Mouse (Mus musculus): ENCODE results near the gene Dcps. TPM values are rescaled to one million over a fixed set of nuclear protein-coding genes. Genes with fewer than 3 reads are reported as not detected.
A peak's percentile ranks its signal among the peaks of the same experiment; 100 is the strongest.

Gene Dcps
- polyA plus RNA-seq, 1 experiment from 2014 or later: 104 TPM

DNA sequence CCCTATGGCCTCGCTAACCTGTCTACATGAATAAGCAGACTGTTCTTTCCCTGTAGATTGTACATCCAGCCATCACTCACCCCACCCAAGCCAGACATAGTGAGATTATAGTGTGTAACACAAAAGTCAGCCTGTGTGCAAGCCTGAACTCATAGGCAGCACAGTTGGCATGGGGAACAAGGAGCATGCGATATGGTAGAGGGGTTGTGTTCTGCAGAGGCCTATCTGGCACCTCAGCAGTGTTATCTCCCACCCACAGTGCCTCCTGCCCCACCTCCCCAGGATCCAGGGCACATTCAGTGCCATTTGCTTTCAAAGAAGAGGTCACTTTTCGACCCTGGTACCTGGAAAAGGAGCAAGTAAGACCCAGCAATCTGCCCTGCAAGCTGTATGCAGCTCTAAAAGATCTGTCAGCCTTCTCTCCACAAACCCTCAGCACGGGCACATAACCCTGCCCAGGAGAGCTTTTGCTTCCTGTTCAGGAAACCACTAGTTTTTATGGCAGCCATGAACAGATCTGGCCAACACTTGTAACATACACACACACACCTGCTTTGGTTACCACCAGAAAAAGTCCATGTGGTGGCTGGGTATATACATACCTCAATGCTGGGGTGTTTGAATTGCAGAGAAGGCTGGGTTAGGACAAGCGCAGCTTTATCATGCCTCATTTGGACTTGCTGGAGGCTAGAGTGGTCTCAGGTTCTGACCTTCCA lies 53.2 kb downstream of the Dcps start:
- no peaks in the 10 kb centered on the region; the same call in 1 of the 2 replicates for H3K36me3 ChIP-seq (ENCODE audit: control insufficient read depth, insufficient read depth, low read length)

DNA sequence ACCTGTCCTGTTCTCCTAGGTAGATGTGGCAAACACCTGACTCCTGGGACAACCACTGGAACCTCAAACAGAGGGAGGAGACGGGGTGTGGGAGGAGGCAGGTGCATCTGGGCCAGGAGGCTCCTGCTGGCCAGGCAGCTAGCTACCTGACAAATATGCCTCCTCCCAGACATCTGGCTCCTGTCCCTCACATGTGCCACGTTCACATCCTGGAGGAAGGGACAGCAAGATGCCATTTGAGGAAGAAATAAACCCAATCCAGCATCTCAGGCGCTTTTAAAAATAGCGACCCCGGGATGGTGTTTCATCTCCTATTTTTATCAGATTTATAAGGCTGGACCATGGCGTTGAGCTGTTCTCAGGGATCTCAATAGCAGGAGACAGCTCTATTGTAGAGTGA lies 56.7 kb downstream of the Dcps start, which contains the start of gene St3gal4:
Gene St3gal4 (minus strand): TSS at position 101 of the 400 bp plus-strand sequence.
- H3K27me3 ChIP-seq (ENCODE audit: control insufficient read depth, insufficient read depth, low read length): no peaks in the 10 kb centered on the region
- H3K4me3 ChIP-seq (ENCODE audit: low read depth, low read length): no peak within 1 kb of the TSS
- no peaks in the 10 kb centered on the region for H3K36me3 ChIP-seq (ENCODE audit: control insufficient read depth, insufficient read depth, low read length)
- ATAC-seq (replicated peaks; ENCODE audit: low FRiP score) (no peak), DNase-seq (ENCODE audit: low spot score) (no peak)
- 81% methylated on average over 6 of the region's 6 CpGs for WGBS
- no peak within 1 kb of the TSS for H3K9ac ChIP-seq (ENCODE audit: low read length)
- no peaks in the 10 kb centered on the region; the same call in none of the 2 replicates for H3K4me1 ChIP-seq (replicated peaks; ENCODE audit: control insufficient read depth, insufficient read depth, low read length)
- H3K4me2 ChIP-seq (ENCODE audit: low read depth, low read length, severe bottlenecking): no peak within 1 kb of the TSS
- H3K27ac ChIP-seq (ENCODE audit: low read depth, low read length): no peak within 1 kb of the TSS
- H3K9me3 ChIP-seq (ENCODE audit: control insufficient read depth, low read length): no peaks in the 10 kb centered on the region

More for the DNA sequence above, 53.2 kb downstream of the Dcps start:
- 85% methylated on average over 5 of the region's 5 CpGs for WGBS
- H3K27ac ChIP-seq (ENCODE audit: low read depth, low read length): no peak overlapping the region
- no peaks in the 10 kb centered on the region for H3K4me1 ChIP-seq (replicated peaks; ENCODE audit: control insufficient read depth, insufficient read depth, low read length)
- no peak overlapping the region for H3K4me3 ChIP-seq (ENCODE audit: low read depth, low read length)
- H3K4me2 ChIP-seq (ENCODE audit: low read depth, low read length, severe bottlenecking): no peak overlapping the region
- ATAC-seq (replicated peaks; ENCODE audit: low FRiP score) (no peak), DNase-seq (ENCODE audit: low spot score) (no peak)
- no peaks in the 10 kb centered on the region for H3K9me3 ChIP-seq (ENCODE audit: control insufficient read depth, low read length)
- no peak overlapping the region for H3K9ac ChIP-seq (ENCODE audit: low read length)
- no peaks in the 10 kb centered on the region for H3K27me3 ChIP-seq (ENCODE audit: control insufficient read depth, insufficient read depth, low read length)

DNA sequence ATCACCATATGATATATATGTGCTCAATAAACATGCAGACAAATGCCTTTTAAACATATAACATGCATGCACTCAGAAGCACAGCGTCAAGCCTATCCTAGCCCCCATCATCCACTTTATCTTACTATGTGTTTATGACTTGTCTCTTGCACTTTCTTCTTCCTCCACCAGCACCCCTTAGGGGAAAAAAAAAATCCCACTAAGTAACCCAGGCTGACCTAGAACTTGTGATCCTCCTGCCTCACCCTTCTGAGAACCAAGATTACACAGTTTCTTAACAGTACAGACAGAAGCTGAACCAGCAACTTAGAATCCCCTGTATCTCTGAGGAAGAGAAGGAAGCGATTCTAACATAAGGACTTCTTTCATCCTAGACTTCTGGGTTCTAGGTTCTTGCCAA lies 57.3 kb downstream of the Dcps start:
- ATAC-seq (replicated peaks; ENCODE audit: low FRiP score) (no peak), DNase-seq (ENCODE audit: low spot score) (no peak)
- Histone ChIP-seq H3K9me3 (ENCODE audit: control insufficient read depth, low read length) (no peaks in the 10 kb centered on the region), H3K4me1 (replicated peaks; ENCODE audit: control insufficient read depth, insufficient read depth, low read length) (no peaks in the 10 kb centered on the region; the same call in none of the 2 replicates), H3K9ac (ENCODE audit: low read length) (no peak overlapping the region), H3K27ac (ENCODE audit: low read depth, low read length) (no peak overlapping the region), H3K4me2 (ENCODE audit: low read depth, low read length, severe bottlenecking) (no peak overlapping the region), H3K4me3 (ENCODE audit: low read depth, low read length) (no peak overlapping the region), H3K27me3 (ENCODE audit: control insufficient read depth, insufficient read depth, low read length) (no peaks in the 10 kb centered on the region), H3K36me3 (ENCODE audit: control insufficient read depth, insufficient read depth, low read length) (no peaks in the 10 kb centered on the region)
- 93% methylated on average over 2 of the region's 2 CpGs for WGBS

DNA sequence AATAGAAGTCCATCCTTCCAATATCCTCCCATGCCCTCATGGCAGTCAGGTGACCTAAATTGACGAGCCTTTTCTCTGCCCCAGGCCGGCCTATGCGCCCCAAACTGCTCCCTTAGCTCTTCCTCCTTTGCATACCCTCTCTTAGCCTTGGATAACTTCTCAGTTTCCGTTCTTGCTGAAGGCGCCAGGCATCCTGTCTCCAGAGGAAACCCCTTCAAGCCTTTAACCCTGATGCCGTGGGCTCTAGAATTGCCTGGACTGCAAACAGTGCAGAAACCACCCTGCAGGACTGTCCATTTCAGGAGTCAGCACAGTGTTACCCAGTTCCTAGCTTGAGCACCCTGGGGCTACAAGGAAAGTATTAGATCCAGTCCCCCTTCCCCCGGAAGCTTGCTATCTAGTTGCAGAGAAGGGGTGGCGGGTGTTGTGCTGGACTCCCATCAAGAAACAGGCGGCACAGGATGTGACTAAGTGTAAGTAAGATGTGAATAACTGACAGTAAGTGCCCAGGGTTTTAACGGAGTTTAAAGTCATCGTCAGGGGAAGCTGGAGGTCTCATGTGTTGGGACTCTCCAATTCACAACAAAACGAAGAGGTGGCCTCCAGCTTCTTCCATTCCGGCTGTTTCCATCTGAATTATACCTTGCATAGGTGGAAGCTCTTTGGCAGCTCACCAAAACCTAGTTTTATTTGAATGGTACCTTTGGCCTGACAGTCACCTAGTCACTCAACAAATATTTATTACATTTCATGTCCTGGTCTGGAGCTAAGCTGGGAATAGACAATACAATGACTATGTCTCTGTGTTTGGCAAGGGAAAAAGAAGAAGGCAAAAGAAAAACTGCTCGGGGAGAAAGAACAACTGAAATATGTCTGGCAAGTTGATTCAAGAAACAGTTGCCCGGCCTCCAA lies 58.2 kb downstream of the Dcps start:
- no peak for DNase-seq (ENCODE audit: low spot score)
- H3K4me3 ChIP-seq (ENCODE audit: low read depth, low read length): peak overlapping the region; percentile 45

GRCm38 (mm10) chr9:35116391-35117381 lies 59.2 kb downstream of the Dcps start:
- no peaks in the 10 kb centered on the region for H3K27me3 ChIP-seq (ENCODE audit: control insufficient read depth, insufficient read depth, low read length)
- peak overlapping the region; percentile 45 for H3K4me3 ChIP-seq (ENCODE audit: low read depth, low read length)
- peak overlapping the region; percentile 26; the same call in 1 of the 2 replicates for H3K27ac ChIP-seq (ENCODE audit: low read depth, low read length)
- H3K36me3 ChIP-seq (ENCODE audit: control insufficient read depth, insufficient read depth, low read length): no peaks in the 10 kb centered on the region
- peak overlapping the region; percentile 62 for H3K9ac ChIP-seq (ENCODE audit: low read length)
- DNase-seq (ENCODE audit: low spot score): peak; percentile 90
- H3K9me3 ChIP-seq (ENCODE audit: control insufficient read depth, low read length): no peaks in the 10 kb centered on the region
- H3K4me1 ChIP-seq (replicated peaks; ENCODE audit: control insufficient read depth, insufficient read depth, low read length): no peaks in the 10 kb centered on the region; the same call in none of the 2 replicates
- WGBS: under 1% methylated on average over 78 of the region's 84 CpGs
- peak overlapping the region; percentile 94 for H3K4me2 ChIP-seq (ENCODE audit: low read depth, low read length, severe bottlenecking)
- ATAC-seq (replicated peaks; ENCODE audit: low FRiP score): peak; percentile 92

More for the DNA sequence above, 58.2 kb downstream of the Dcps start:
- no peaks in the 10 kb centered on the region for H3K27me3 ChIP-seq (ENCODE audit: control insufficient read depth, insufficient read depth, low read length)
- H3K4me2 ChIP-seq (ENCODE audit: low read depth, low read length, severe bottlenecking): peak overlapping the region; percentile 94
- no peaks in the 10 kb centered on the region for H3K9me3 ChIP-seq (ENCODE audit: control insufficient read depth, low read length)
- peak overlapping the region; percentile 62 for H3K9ac ChIP-seq (ENCODE audit: low read length)
- peak overlapping the region; percentile 26; the same call in 1 of the 2 replicates for H3K27ac ChIP-seq (ENCODE audit: low read depth, low read length)
- ATAC-seq (replicated peaks; ENCODE audit: low FRiP score): peak; percentile 7; the same call in 1 of the 2 replicates
- H3K36me3 ChIP-seq (ENCODE audit: control insufficient read depth, insufficient read depth, low read length): no peaks in the 10 kb centered on the region
- 36% methylated on average over 15 of the region's 15 CpGs for WGBS
- no peaks in the 10 kb centered on the region; the same call in none of the 2 replicates for H3K4me1 ChIP-seq (replicated peaks; ENCODE audit: control insufficient read depth, insufficient read depth, low read length)

DNA sequence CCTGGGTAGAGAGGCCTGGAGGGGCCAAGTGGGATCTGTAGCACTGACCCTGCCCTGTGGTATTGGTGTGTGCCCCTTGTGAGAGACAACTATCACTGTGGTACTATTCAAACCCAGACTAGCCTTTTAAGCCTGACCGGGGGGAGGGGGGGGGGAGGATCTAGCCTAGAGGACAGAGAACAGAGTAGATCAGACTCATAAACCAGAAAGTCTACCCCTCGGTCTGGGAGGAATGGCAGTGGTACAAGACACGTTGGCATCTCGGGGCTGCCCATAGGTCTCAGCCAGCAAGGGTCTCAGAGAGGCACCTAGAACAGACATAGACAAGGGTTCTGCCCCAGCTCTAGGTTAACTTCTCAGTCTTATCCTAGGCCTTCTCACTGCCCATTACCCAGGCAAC lies 60.1 kb downstream of the Dcps start:
- no peaks in the 10 kb centered on the region for H3K36me3 ChIP-seq (ENCODE audit: control insufficient read depth, insufficient read depth, low read length)
- peak overlapping the region; percentile 62 for H3K9ac ChIP-seq (ENCODE audit: low read length)
- ATAC-seq (replicated peaks; ENCODE audit: low FRiP score) (no peak), DNase-seq (ENCODE audit: low spot score) (no peak)
- H3K4me1 ChIP-seq (replicated peaks; ENCODE audit: control insufficient read depth, insufficient read depth, low read length): no peaks in the 10 kb centered on the region; the same call in none of the 2 replicates
- H3K27ac ChIP-seq (ENCODE audit: low read depth, low read length): no peak overlapping the region
- WGBS: 48% methylated on average over 4 of the region's 4 CpGs
- peak overlapping the region; percentile 94 for H3K4me2 ChIP-seq (ENCODE audit: low read depth, low read length, severe bottlenecking)
- H3K27me3 ChIP-seq (ENCODE audit: control insufficient read depth, insufficient read depth, low read length): no peaks in the 10 kb centered on the region
- H3K9me3 ChIP-seq (ENCODE audit: control insufficient read depth, low read length): no peaks in the 10 kb centered on the region
- H3K4me3 ChIP-seq (ENCODE audit: low read depth, low read length): peak overlapping the region; percentile 45

DNA sequence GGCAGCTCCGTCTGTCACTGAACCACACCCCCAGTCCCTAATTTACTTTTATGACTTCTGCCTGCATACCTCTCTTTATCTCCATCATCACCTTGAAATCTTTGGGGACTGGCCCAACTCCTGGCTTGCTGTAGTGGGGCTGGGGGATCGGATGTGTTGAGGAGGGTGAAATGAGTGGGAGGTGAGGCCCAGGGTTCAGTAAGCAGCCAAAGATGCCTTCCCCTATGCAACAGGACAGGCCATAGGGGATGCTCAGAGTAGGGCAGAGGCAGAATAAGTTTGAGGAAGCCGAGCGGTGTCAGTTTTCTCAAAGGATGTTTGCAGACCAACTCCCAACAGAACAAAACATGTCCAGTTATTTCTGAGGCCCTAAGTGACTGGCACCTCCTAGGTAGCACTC lies 60.6 kb downstream of the Dcps start:
- Histone ChIP-seq H3K9me3 (ENCODE audit: control insufficient read depth, low read length) (no peaks in the 10 kb centered on the region), H3K27me3 (ENCODE audit: control insufficient read depth, insufficient read depth, low read length) (no peaks in the 10 kb centered on the region), H3K27ac (ENCODE audit: low read depth, low read length) (no peak overlapping the region), H3K4me1 (replicated peaks; ENCODE audit: control insufficient read depth, insufficient read depth, low read length) (no peaks in the 10 kb centered on the region; the same call in none of the 2 replicates), H3K4me3 (ENCODE audit: low read depth, low read length) (no peak overlapping the region), H3K9ac (ENCODE audit: low read length) (no peak overlapping the region), H3K36me3 (ENCODE audit: control insufficient read depth, insufficient read depth, low read length) (no peaks in the 10 kb centered on the region), H3K4me2 (ENCODE audit: low read depth, low read length, severe bottlenecking) (peak overlapping the region; percentile 94; the same call in 1 of the 2 replicates)
- DNase-seq (ENCODE audit: low spot score) (no peak), ATAC-seq (replicated peaks; ENCODE audit: low FRiP score) (no peak)
- 80% methylated on average over 3 of the region's 4 CpGs for WGBS

Measured in forebrain, embryonic 11.5 days (tissue).